Mouse (Mus musculus) erythroblast, embryonic 14.5 days (primary cell): ENCODE data around the gene Fgf13. TPM values are rescaled to one million over a fixed set of nuclear protein-coding genes. Genes with fewer than 3 reads are reported as not detected.

ENCODE experiments used
- H3K27me3 ChIP-seq: 2 replicates; pipeline ENCODE4 v1.6.1; 2012; ENCODE audit warnings: inconsistent platforms; ENCODE audit not compliant: control insufficient read depth
- H3K36me3 ChIP-seq: 2 replicates; pipeline ENCODE4 v1.6.1; 2012; ENCODE audit warnings: mild to moderate bottlenecking, inconsistent platforms; ENCODE audit not compliant: control insufficient read depth
- H3K4me1 ChIP-seq: 2 replicates; pipeline ENCODE4 v1.6.1; 2012; ENCODE audit warnings: inconsistent platforms; ENCODE audit not compliant: control insufficient read depth
- H3K4me3 ChIP-seq: replicated peaks from 2 replicates; pipeline ENCODE3; 2012; ENCODE audit warnings: moderate library complexity, mild to moderate bottlenecking, inconsistent platforms
- H3K9me3 ChIP-seq: 2 replicates; pipeline ENCODE4 v1.6.1; 2012; ENCODE audit warnings: low read length, inconsistent platforms, mixed read lengths; ENCODE audit not compliant: control insufficient read depth
- GATA1 ChIP-seq: IDR thresholded peaks from 2 replicates; pipeline ENCODE4 v1.6.1; 2012; ENCODE audit warnings: low read length, inconsistent platforms, mixed read lengths
- TAL1 ChIP-seq: IDR thresholded peaks from 3 replicates; pipeline ENCODE4 v1.6.1; 2012; ENCODE audit warnings: low read length, inconsistent platforms, mixed read lengths
- polyA plus RNA-seq: library from polyadenylated mRNA; stranded (reverse); fragments of >175 nt; gene quantifications from 2 replicates; pipeline ENCODE4 v1.2.3, GENCODE M21; 2012

The Fgf13 gene
- polyA plus RNA-seq, 1 experiment = 0.17 TPM

DNA sequence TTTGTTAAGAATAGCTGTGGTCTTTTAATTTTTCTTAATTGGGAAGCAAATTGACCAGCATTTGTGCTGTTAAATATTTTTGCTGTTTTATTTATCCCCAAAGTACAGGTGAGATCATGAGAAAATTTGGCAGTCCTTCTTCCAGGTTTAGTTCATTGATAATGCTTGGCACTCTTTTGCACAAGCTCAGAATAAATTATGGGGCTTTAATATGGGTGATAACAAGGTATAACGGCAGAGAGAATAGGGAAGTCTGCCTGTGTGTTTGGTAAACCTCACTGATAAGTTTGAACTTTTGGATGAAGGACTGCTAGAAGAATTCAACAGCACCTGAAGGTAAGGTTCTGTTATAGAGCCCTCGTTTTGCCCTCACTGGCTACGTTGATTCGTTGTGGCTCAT is 504.7 kb downstream of the Fgf13 start:
- Histone ChIP-seq H3K4me3 (no peak overlapping the region), H3K27me3 (no peaks in the 10 kb centered on the region), H3K4me1 (no peaks in the 10 kb centered on the region), H3K9me3 (no peaks in the 10 kb centered on the region), H3K36me3 (no peaks in the 10 kb centered on the region)
- TF ChIP-seq GATA1 (no peak), TAL1 (no peak)

DNA sequence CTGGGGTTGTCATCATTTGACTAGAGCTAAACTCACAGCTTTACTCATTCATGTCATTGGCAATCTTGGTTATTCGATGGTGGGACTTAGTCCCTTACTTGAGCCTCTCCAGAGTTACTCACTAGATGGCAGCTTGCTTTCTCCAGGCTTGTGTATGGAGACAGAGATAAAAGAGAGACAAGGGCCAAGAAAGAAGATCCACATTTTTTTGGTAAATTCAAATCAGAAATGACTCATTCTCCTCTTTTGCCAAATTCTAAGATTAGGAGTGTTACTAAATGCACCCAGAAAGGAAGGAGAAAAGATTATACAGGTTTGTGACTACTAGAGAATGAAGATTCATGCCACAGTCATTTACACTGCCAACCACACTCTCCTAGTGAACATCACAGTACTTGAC is 532.9 kb downstream of the Fgf13 start:
- no peak overlapping the region for H3K4me3 ChIP-seq

More for the DNA sequence above, 532.9 kb downstream of the Fgf13 start:
- H3K9me3 ChIP-seq = no peaks in the 10 kb centered on the region
- TF ChIP-seq TAL1 (no peak), GATA1 (no peak)
- H3K27me3 ChIP-seq = no peaks in the 10 kb centered on the region
- no peaks in the 10 kb centered on the region for H3K4me1 ChIP-seq
- H3K36me3 ChIP-seq = no peaks in the 10 kb centered on the region
